Mouse (Mus musculus) MEL (cell line): ENCODE data around the gene Gm20388. TPM values are rescaled to one million over a fixed set of nuclear protein-coding genes. Genes with fewer than 3 reads are reported as not detected.

Experiments
- DNase-seq: peaks from one replicate; pipeline ENCODE4 v3.0.0; 2011; ENCODE audit warnings: low read depth, low spot score
- H3K27ac ChIP-seq: 2 replicates; pipeline ENCODE4 v1.5.1; 2012; ENCODE audit warnings: low read depth, mild to moderate bottlenecking, control low read depth, low read length, moderate library complexity; ENCODE audit not compliant: control insufficient read depth
- H3K27me3 ChIP-seq, 2 experiments: fragments of 150-350 bp in 1 of 2; sonication (generic) in 1 of 2; 2 replicates each; pipeline ENCODE4 v1.6.1; 2012; ENCODE audit warnings: low read length in 2 of 2, mild to moderate bottlenecking in 2 of 2, improper control_type of control experiment in 1 of 2, moderate library complexity in 1 of 2; ENCODE audit not compliant: insufficient read depth in 2 of 2, control insufficient read depth in 1 of 2
- H3K36me3 ChIP-seq, 2 experiments: 2 replicates each; pipeline ENCODE4 v1.6.1; 2012 to 2014; ENCODE audit warnings: low read length in 2 of 2, improper control_type of control experiment in 1 of 2, inconsistent platforms in 1 of 2, mild to moderate bottlenecking in 1 of 2; ENCODE audit not compliant: insufficient read depth in 2 of 2, control insufficient read depth in 1 of 2
- H3K4me1 ChIP-seq, 2 experiments: fragments of 150-350 bp in 1 of 2; sonication (generic) in 1 of 2; 2 replicates each; pipeline ENCODE4 v1.6.1; 2012; ENCODE audit warnings: low read length in 2 of 2, improper control_type of control experiment in 1 of 2, mild to moderate bottlenecking in 1 of 2; ENCODE audit not compliant: insufficient read depth in 2 of 2, control insufficient read depth in 1 of 2
- H3K4me3 ChIP-seq, 2 experiments: fragments of 150-350 bp in 1 of 2; sonication (generic) in 1 of 2; 2 replicates each; pipeline ENCODE4 v1.5.1; 2012; ENCODE audit warnings: low read depth in 2 of 2, low read length in 2 of 2, mild to moderate bottlenecking in 2 of 2, moderate library complexity in 2 of 2, control low read depth in 1 of 2, improper control_type of control experiment in 1 of 2; ENCODE audit not compliant: control insufficient read depth in 1 of 2, insufficient read depth in 1 of 2
- H3K79me2 ChIP-seq: 2 replicates; pipeline ENCODE4 v1.6.1; 2012; ENCODE audit warnings: mild to moderate bottlenecking, low read length, moderate library complexity; ENCODE audit not compliant: control insufficient read depth, poor library complexity, insufficient read depth
- H3K9ac ChIP-seq: 2 replicates; pipeline ENCODE4 v1.6.1; 2012; ENCODE audit warnings: low read depth, mild to moderate bottlenecking, control low read depth, low read length, moderate library complexity; ENCODE audit not compliant: control insufficient read depth, poor library complexity, severe bottlenecking
- H3K9me3 ChIP-seq: fragments of 150-350 bp; sonication (generic); replicated peaks from 2 replicates; pipeline ENCODE4 v1.6.1; 2012; ENCODE audit warnings: mild to moderate bottlenecking, low read length, improper control_type of control experiment, moderate library complexity; ENCODE audit not compliant: insufficient read depth
- BHLHE40 ChIP-seq: IDR thresholded peaks from 2 replicates; pipeline ENCODE4 v1.6.1; 2012; ENCODE audit warnings: low read depth, mild to moderate bottlenecking, inconsistent platforms, low read length, improper control_type of control experiment, borderline replicate concordance
- E2F4 ChIP-seq: IDR thresholded peaks from 2 replicates; pipeline ENCODE4 v1.6.1; 2011; ENCODE audit warnings: low read depth, low read length, improper control_type of control experiment, borderline replicate concordance
- EP300 ChIP-seq, 2 experiments: IDR thresholded peaks; 2 replicates each; pipeline ENCODE4 v1.6.1; 2011; ENCODE audit warnings: improper control_type of control experiment in 2 of 2, low read length in 2 of 2, low read depth in 1 of 2, mild to moderate bottlenecking in 1 of 2
- ETS1 ChIP-seq: IDR thresholded peaks from 2 replicates; pipeline ENCODE4 v1.6.1; 2012; ENCODE audit warnings: low read depth, mild to moderate bottlenecking, inconsistent platforms, low read length, improper control_type of control experiment, moderate library complexity
- GATA1 ChIP-seq: IDR thresholded peaks from 2 replicates; pipeline ENCODE4 v1.6.1; 2011; ENCODE audit warnings: low read depth, low read length, improper control_type of control experiment
- HCFC1 ChIP-seq: IDR thresholded peaks from 2 replicates; pipeline ENCODE4 v1.6.1; 2012; ENCODE audit warnings: low read depth, mild to moderate bottlenecking, inconsistent platforms, low read length, improper control_type of control experiment, moderate library complexity
- KAT2A ChIP-seq: conservative IDR thresholded peaks from 2 replicates; pipeline ENCODE4 v1.6.1; 2012; ENCODE audit warnings: low read depth, low read length, improper control_type of control experiment, inconsistent platforms
- MAFK ChIP-seq: IDR thresholded peaks from 2 replicates; pipeline ENCODE4 v1.6.1; 2011; ENCODE audit warnings: low read depth, mild to moderate bottlenecking, low read length, improper control_type of control experiment, borderline replicate concordance
- MAX ChIP-seq: IDR thresholded peaks from 2 replicates; pipeline ENCODE4 v1.6.1; 2011; ENCODE audit warnings: low read length, improper control_type of control experiment
- MAZ ChIP-seq: IDR thresholded peaks from 2 replicates; pipeline ENCODE4 v1.6.1; 2012; ENCODE audit warnings: low read depth, mild to moderate bottlenecking, inconsistent platforms, low read length, improper control_type of control experiment
- MYB ChIP-seq: IDR thresholded peaks from 2 replicates; pipeline ENCODE4 v1.6.1; 2011; ENCODE audit warnings: mild to moderate bottlenecking, low read depth, low read length, improper control_type of control experiment
- NRF1 ChIP-seq: IDR thresholded peaks from 2 replicates; pipeline ENCODE4 v1.6.1; 2014; ENCODE audit warnings: low read depth, mild to moderate bottlenecking, inconsistent platforms, low read length, improper control_type of control experiment, moderate library complexity; ENCODE audit not compliant: poor library complexity, insufficient read depth, severe bottlenecking
- POLR2AphosphoS5 ChIP-seq: IDR thresholded peaks from 2 replicates; pipeline ENCODE4 v1.6.1; 2012; ENCODE audit warnings: low read depth, borderline replicate concordance, mild to moderate bottlenecking, inconsistent platforms, low read length, moderate library complexity, mixed read lengths
- RAD21 ChIP-seq: IDR thresholded peaks from 2 replicates; pipeline ENCODE4 v1.6.1; 2011; ENCODE audit warnings: mild to moderate bottlenecking, low read depth, low read length, improper control_type of control experiment
- SMC3 ChIP-seq: IDR thresholded peaks from 2 replicates; pipeline ENCODE4 v1.6.1; 2011; ENCODE audit warnings: low read depth, low read length, improper control_type of control experiment
- TAL1 ChIP-seq: IDR thresholded peaks from 2 replicates; pipeline ENCODE4 v1.6.1; 2012; ENCODE audit warnings: mild to moderate bottlenecking, inconsistent platforms, low read length, moderate library complexity, mixed read lengths
- TBP ChIP-seq: IDR thresholded peaks from 2 replicates; pipeline ENCODE4 v1.8.0; 2011; ENCODE audit warnings: low read depth, low read length, improper control_type of control experiment
- USF2 ChIP-seq, 2 experiments: IDR thresholded peaks; 2 replicates each; pipeline ENCODE4 v1.6.1; 2011 to 2012; ENCODE audit warnings: improper control_type of control experiment in 2 of 2, low read length in 2 of 2, borderline replicate concordance in 1 of 2, inconsistent platforms in 1 of 2, low read depth in 1 of 2, mild to moderate bottlenecking in 1 of 2; ENCODE audit not compliant: insufficient read depth in 1 of 2
- ZKSCAN1 ChIP-seq: IDR thresholded peaks from 2 replicates; pipeline ENCODE4 v1.6.1; 2012; ENCODE audit warnings: low read depth, mild to moderate bottlenecking, inconsistent platforms, low read length, improper control_type of control experiment, moderate library complexity
- ZMIZ1 ChIP-seq: IDR thresholded peaks from 2 replicates; pipeline ENCODE4 v1.6.1; 2012; ENCODE audit warnings: low read depth, mild to moderate bottlenecking, inconsistent platforms, low read length, improper control_type of control experiment, moderate library complexity
- ZNF384 ChIP-seq: IDR thresholded peaks from 2 replicates; pipeline ENCODE4 v1.6.1; 2012; ENCODE audit warnings: low read depth, mild to moderate bottlenecking, inconsistent platforms, low read length, improper control_type of control experiment
- polyA plus RNA-seq, 2 experiments: library from polyadenylated mRNA; stranded (reverse) in 1 of 2; unstranded in 1 of 2; fragments of >175 nt in 1 of 2; fragments of >200 nt in 1 of 2; gene quantifications; 2 replicates each; pipeline versions ENCODE4 v1.2.1 to v1.2.4; 2012; ENCODE audit warnings: low replicate concordance in 2 of 2, low read depth in 1 of 2; ENCODE audit not compliant: insufficient read length in 2 of 2, insufficient read depth in 1 of 2, missing spikeins in 1 of 2
- total RNA-seq: library from RNA; depleted of rRNA; stranded (reverse); fragments of 300-350 nt; gene quantifications from 2 replicates; pipeline ENCODE4 v1.2.3, GENCODE M21; 2012

The Gm20388 gene
- total and polyA plus RNA-seq, 3 experiments: 11.1 to 17.8 TPM; not detected in 1

- TF ChIP-seq EP300 (IDR thresholded peaks at IDR 0.05; ENCODE audit: low read depth in 1 of 2, low read length in 2 of 2): no peak
- TF ChIP-seq USF2 (IDR thresholded peaks at IDR 0.05; ENCODE audit: borderline replicate concordance in 1 of 2, insufficient read depth in 1 of 2, low read depth in 1 of 2, low read length in 2 of 2): no peak
- TF ChIP-seq NRF1: no peak
- TF ChIP-seq E2F4: no peak
- TF ChIP-seq MYB: no peak
- no peak for TF ChIP-seq ETS1
- no peak for TF ChIP-seq POLR2AphosphoS5
- TF ChIP-seq ZNF384: no peak
- TF ChIP-seq RAD21: no peak
- no peak for TF ChIP-seq ZMIZ1
- TF ChIP-seq TAL1: no peak
- no peak for TF ChIP-seq SMC3
- no peak for TF ChIP-seq ZKSCAN1
- TF ChIP-seq MAZ: no peak
- TF ChIP-seq HCFC1: no peak
- Histone ChIP-seq H3K27me3 (no peaks in the 10 kb centered on the region), H3K4me3 (no peak overlapping the region), H3K27ac (no peak overlapping the region), H3K36me3 (no peaks in the 10 kb centered on the region), H3K9ac (no peak overlapping the region), H3K9me3 (no peaks in the 10 kb centered on the region), H3K4me1 (no peaks in the 10 kb centered on the region; a peak in 1 of 4 replicates), H3K79me2 (peaks cover 36% of the 10 kb centered on the region)
- no peak for DNase-seq
These were observed 1660.2 kb downstream of the Gm20388 start for GRCm38 (mm10) chr8:121570801-121571200.

- no peak overlapping the region for H3K9ac ChIP-seq
- H3K9me3 ChIP-seq: no peaks in the 10 kb centered on the region
- no peak overlapping the region for H3K27ac ChIP-seq
- no peak overlapping the region for H3K4me3 ChIP-seq
- no peaks in the 10 kb centered on the region for H3K27me3 ChIP-seq
- peaks cover 49% of the 10 kb centered on the region for H3K79me2 ChIP-seq
- peaks cover 0 to 3% of the 10 kb centered on the region in 2 experiments; a peak in 1 of 4 replicates for H3K36me3 ChIP-seq
- DNase-seq: no peak
- peaks cover 0 to 5% of the 10 kb centered on the region in 2 experiments; a peak in 2 of 4 replicates for H3K4me1 ChIP-seq
- TF ChIP-seq TBP: no peak
- TF ChIP-seq ZKSCAN1: no peak
- TF ChIP-seq MAX: no peak
- TF ChIP-seq SMC3: no peak
- no peak for TF ChIP-seq BHLHE40
- no peak for TF ChIP-seq ZNF384
- no peak for TF ChIP-seq RAD21
- no peak for TF ChIP-seq GATA1
- TF ChIP-seq EP300 (IDR thresholded peaks at IDR 0.05; ENCODE audit: low read depth in 1 of 2, low read length in 2 of 2): no peak
- TF ChIP-seq KAT2A: no peak
- TF ChIP-seq MAFK: no peak
- TF ChIP-seq NRF1: no peak
These were observed 1661.5 kb downstream of the Gm20388 start for GRCm38 (mm10) chr8:121572121-121572520.
